ENCODE assay signal across 14 mouse cellular contexts in genomic region chr15:63664877-63665276, GRCm38 (mm10).
"Had no signal": no experiment of that assay in that cellular context is flagged by ENCODE, and none has a peak within 500 bp of the region (broad histone marks: within the 10 kb centered on the region; RNA-seq: fewer than 3 reads in every experiment).

No protein-coding gene starts in this region.

- H3K36me3 ChIP-seq: intestine, embryonic 15.5 days; limb, embryonic 12.5 days; limb, embryonic 15.5 days; liver, embryonic 12.5 days; liver, embryonic 15.5 days; midbrain, embryonic 13.5 days had no signal

- H3K27ac ChIP-seq: intestine, embryonic 15.5 days; limb, embryonic 12.5 days; limb, embryonic 15.5 days; liver, embryonic 12.5 days; liver, embryonic 15.5 days; midbrain, embryonic 13.5 days had no signal

- ATAC-seq: intestine, embryonic 15.5 days; liver, embryonic 12.5 days; midbrain, embryonic 13.5 days; midbrain, embryonic 16.5 days had no signal

- H3K9me3 ChIP-seq: intestine, embryonic 15.5 days; limb, embryonic 12.5 days; limb, embryonic 15.5 days; liver, embryonic 12.5 days; liver, embryonic 15.5 days; midbrain, embryonic 13.5 days had no signal

- H3K4me2 ChIP-seq: intestine, embryonic 15.5 days; limb, embryonic 12.5 days; limb, embryonic 15.5 days; liver, embryonic 12.5 days; liver, embryonic 15.5 days; midbrain, embryonic 13.5 days had no signal

- H3K27me3 ChIP-seq: intestine, embryonic 15.5 days; limb, embryonic 12.5 days; limb, embryonic 15.5 days; liver, embryonic 12.5 days; liver, embryonic 15.5 days had no signal

- H3K9ac ChIP-seq: intestine, embryonic 15.5 days; limb, embryonic 12.5 days; limb, embryonic 15.5 days; liver, embryonic 12.5 days; liver, embryonic 15.5 days; midbrain, embryonic 13.5 days had no signal

- DNase-seq: kidney, adult 11 months; kidney, adult 9 months; kidney, postnatal 14 days; kidney, postnatal 4 days; left cerebral cortex, postnatal 4 days; thymus, adult 18-20 months; thymus, postnatal 36 days had no signal

- H3K4me1 ChIP-seq: intestine, embryonic 15.5 days; limb, embryonic 12.5 days; limb, embryonic 15.5 days; liver, embryonic 15.5 days; midbrain, embryonic 13.5 days had no signal

- H3K4me3 ChIP-seq: intestine, embryonic 15.5 days; limb, embryonic 12.5 days; limb, embryonic 15.5 days; liver, embryonic 12.5 days; liver, embryonic 15.5 days; midbrain, embryonic 13.5 days had no signal
